Mouse (Mus musculus) G1E (cell line): ENCODE results near the gene Wfdc6a. TPM values are rescaled to one million over a fixed set of nuclear protein-coding genes. Genes with fewer than 3 reads are reported as not detected.
"Not testable (repeated sequence)": the region's sequence is repeated elsewhere in the genome, so short reads cannot be mapped to it uniquely, and the experiment has no call there.

Experiments
- ATAC-seq: 2 replicates; pipeline ENCODE4 v1.8.0; 2016; ENCODE audit warnings: mild to moderate bottlenecking; ENCODE audit not compliant: insufficient number of reproducible peaks, poor library complexity, low FRiP score, severe bottlenecking; ENCODE audit errors: extremely low read depth
- DNase-seq: peaks from one replicate; pipeline ENCODE4 v3.0.0; 2012; ENCODE audit warnings: low spot score
- H3K27me3 ChIP-seq: 2 replicates; pipeline ENCODE4 v1.6.1; 2012; ENCODE audit warnings: mild to moderate bottlenecking, low read length, inconsistent platforms; ENCODE audit not compliant: insufficient read depth
- H3K36me3 ChIP-seq: replicated peaks from 2 replicates; pipeline ENCODE3; 2012; ENCODE audit warnings: mild to moderate bottlenecking, inconsistent platforms
- H3K4me1 ChIP-seq: 2 replicates; pipeline ENCODE4 v1.6.1; 2012; ENCODE audit warnings: low read depth, low read length, inconsistent platforms, mixed read lengths; ENCODE audit not compliant: insufficient read depth
- H3K4me3 ChIP-seq: 2 replicates; pipeline ENCODE4 v1.5.1; 2012; ENCODE audit warnings: low read depth, mild to moderate bottlenecking, inconsistent platforms, low read length, moderate library complexity, mixed read lengths
- H3K9me3 ChIP-seq: replicated peaks from 2 replicates; pipeline ENCODE4 v1.6.1; 2012; ENCODE audit warnings: inconsistent platforms
- CTCF ChIP-seq: IDR thresholded peaks from 2 replicates; pipeline ENCODE4 v1.5.1; 2012; ENCODE audit warnings: low read depth, low read length, inconsistent platforms, mixed read lengths
- GATA1 ChIP-seq: IDR thresholded peaks from 2 replicates; pipeline ENCODE4 v1.6.1; 2012; ENCODE audit warnings: borderline replicate concordance, low read length, inconsistent platforms, mixed read lengths
- GATA2 ChIP-seq: IDR thresholded peaks from 2 replicates; pipeline ENCODE4 v1.6.1; 2012; ENCODE audit warnings: low read depth, low read length, inconsistent platforms, borderline replicate concordance
- POLR2AphosphoS5 ChIP-seq: IDR thresholded peaks from 2 replicates; pipeline ENCODE4 v1.6.1; 2012; ENCODE audit warnings: low read depth, low read length, inconsistent platforms; ENCODE audit not compliant: insufficient replicate concordance
- TAL1 ChIP-seq: conservative IDR thresholded peaks from 2 replicates; pipeline ENCODE4 v1.6.1; 2012; ENCODE audit warnings: low read depth, low read length, inconsistent platforms, mixed read lengths
- polyA plus RNA-seq: library from polyadenylated mRNA; stranded (reverse); fragments of >175 nt; gene quantifications from 2 replicates; pipeline ENCODE4 v1.2.3, GENCODE M21; 2012
- total RNA-seq, 2 experiments: library from RNA; stranded (forward) in 1 of 2; stranded (reverse) in 1 of 2; fragments of 200-1000 nt in 1 of 2; fragments of >200 nt in 1 of 2; fragmentation: Nextera tagmentation in 1 of 2; gene quantifications; 2 replicates each; pipeline ENCODE4 v1.2.3; 2014 to 2017

The Wfdc6a gene
- not detected in 2 replicates for total RNA-seq (2014; fragmentation: Nextera tagmentation)
- total RNA-seq (2017) = not detected in 2 replicates
- not detected in 2 replicates for polyA plus RNA-seq

GRCm38 (mm10) chr2:164585025-164585725 lies at the start of gene Wfdc6a:
Gene Wfdc6a (minus strand): TSS chr2:164585447.
- ATAC-seq, DNase-seq: not testable (repeated sequence)

GRCm38 (mm10) chr2:164621775-164622174 lies 36.5 kb upstream of the Wfdc6a start:
- no peaks in the 10 kb centered on the region for H3K4me1 ChIP-seq
- DNase-seq = no peak
- ATAC-seq = no peak

More at GRCm38 (mm10) chr2:164585025-164585725, at the start of gene Wfdc6a:
- H3K4me1 ChIP-seq, H3K36me3 ChIP-seq, H3K4me3 ChIP-seq, H3K27me3 ChIP-seq, H3K9me3 ChIP-seq: not testable (repeated sequence)

GRCm38 (mm10) chr2:164619050-164619449 lies 33.8 kb upstream of the Wfdc6a start:
- TF ChIP-seq GATA1 (no peak), POLR2AphosphoS5 (no peak), TAL1 (no peak), CTCF (no peak), GATA2 (no peak)

More at GRCm38 (mm10) chr2:164621775-164622174, 36.5 kb upstream of the Wfdc6a start:
- H3K4me3 ChIP-seq = no peak overlapping the region
- no peaks in the 10 kb centered on the region for H3K9me3 ChIP-seq
- no peaks in the 10 kb centered on the region for H3K36me3 ChIP-seq
- H3K27me3 ChIP-seq = no peaks in the 10 kb centered on the region; the same call in 1 of the 2 replicates
- TF ChIP-seq GATA1 (no peak), GATA2 (no peak), TAL1 (no peak)

GRCm38 (mm10) chr2:164615386-164615785 lies 30.1 kb upstream of the Wfdc6a start:
- Histone ChIP-seq H3K4me3 (no peak overlapping the region), H3K9me3 (no peaks in the 10 kb centered on the region), H3K27me3 (no peaks in the 10 kb centered on the region; the same call in 1 of the 2 replicates), H3K36me3 (no peaks in the 10 kb centered on the region), H3K4me1 (no peaks in the 10 kb centered on the region)
- ATAC-seq (no peak), DNase-seq (no peak)
- TF ChIP-seq GATA1 (no peak), CTCF (no peak), GATA2 (no peak), TAL1 (no peak), POLR2AphosphoS5 (no peak)

More at GRCm38 (mm10) chr2:164619050-164619449, 33.8 kb upstream of the Wfdc6a start:
- Histone ChIP-seq H3K36me3 (no peaks in the 10 kb centered on the region), H3K27me3 (no peaks in the 10 kb centered on the region; the same call in 1 of the 2 replicates), H3K4me1 (no peaks in the 10 kb centered on the region), H3K4me3 (no peak overlapping the region), H3K9me3 (no peaks in the 10 kb centered on the region)
- DNase-seq = no peak
- no peak for ATAC-seq

- ATAC-seq, H3K27me3 ChIP-seq, H3K36me3 ChIP-seq, H3K4me1 ChIP-seq, H3K9me3 ChIP-seq, DNase-seq, H3K4me3 ChIP-seq: not testable (repeated sequence)
Measured at GRCm38 (mm10) chr2:164613471-164613870, 28.2 kb upstream of the Wfdc6a start, which contains the start of the genes Wfdc6b and Wfdc8. Gene Wfdc6b (plus strand): TSS chr2:164613522. Gene Wfdc8 (minus strand): TSS chr2:164613626.

GRCm38 (mm10) chr2:164608781-164609180 lies 23.5 kb upstream of the Wfdc6a start:
- no peak for DNase-seq
- no peak overlapping the region for H3K4me3 ChIP-seq
- no peaks in the 10 kb centered on the region for H3K4me1 ChIP-seq
- peaks cover 6% of the 10 kb centered on the region; the same call in 1 of the 2 replicates for H3K27me3 ChIP-seq
- no peaks in the 10 kb centered on the region for H3K36me3 ChIP-seq
- no peak for ATAC-seq
- H3K9me3 ChIP-seq = no peaks in the 10 kb centered on the region
- TF ChIP-seq TAL1 (no peak), GATA1 (no peak), CTCF (no peak), GATA2 (no peak), POLR2AphosphoS5 (no peak)

- H3K27me3 ChIP-seq = peaks cover 6% of the 10 kb centered on the region; the same call in 1 of the 2 replicates
- no peak overlapping the region for H3K4me3 ChIP-seq
- H3K36me3 ChIP-seq = no peaks in the 10 kb centered on the region
- TF ChIP-seq TAL1 (no peak), GATA1 (no peak), GATA2 (no peak), POLR2AphosphoS5 (no peak), CTCF (no peak)
- no peak for ATAC-seq
- no peaks in the 10 kb centered on the region for H3K4me1 ChIP-seq
- no peak for DNase-seq
- no peaks in the 10 kb centered on the region for H3K9me3 ChIP-seq
Measured at GRCm38 (mm10) chr2:164604411-164604810, 19.2 kb upstream of the Wfdc6a start.
